Mouse (Mus musculus) hindbrain, embryonic 16.5 days (tissue): ENCODE measurements around the gene Ccl9. TPM values are rescaled to one million over a fixed set of nuclear protein-coding genes. Genes with fewer than 3 reads are reported as not detected.

Experiments
- ATAC-seq: fragments of 200-750 bp; cut with Nextera tagmentation; 2 replicates; pipeline ENCODE4 v1.8.0; 2017; ENCODE audit warnings: moderate TSS enrichment, moderate library complexity
- H3K27ac ChIP-seq: fragments of 300-500 bp; sonication (generic); 2 replicates; pipeline ENCODE4 v1.5.1; 2014; ENCODE audit warnings: low read depth, mild to moderate bottlenecking, control low read depth, low read length, moderate library complexity
- H3K27me3 ChIP-seq: fragments of 300-500 bp; sonication (generic); replicated peaks from 2 replicates; pipeline ENCODE4 v1.6.1; 2014; ENCODE audit warnings: low read length; ENCODE audit not compliant: control insufficient read depth, insufficient read depth
- H3K36me3 ChIP-seq: fragments of 300-500 bp; sonication (generic); 2 replicates; pipeline ENCODE4 v1.6.1; 2014; ENCODE audit warnings: mild to moderate bottlenecking, low read length, moderate library complexity, mixed read lengths; ENCODE audit not compliant: control insufficient read depth, insufficient read depth
- H3K4me1 ChIP-seq: fragments of 300-500 bp; sonication (generic); 2 replicates; pipeline ENCODE4 v1.6.1; 2014; ENCODE audit warnings: low read depth, low read length; ENCODE audit not compliant: control insufficient read depth, insufficient read depth
- H3K4me2 ChIP-seq: fragments of 300-500 bp; sonication (generic); 2 replicates; pipeline ENCODE4 v1.6.1; 2014; ENCODE audit warnings: mild to moderate bottlenecking, low read length, control low read depth, moderate library complexity
- H3K4me3 ChIP-seq: fragments of 300-500 bp; sonication (generic); 2 replicates; pipeline ENCODE4 v1.5.1; 2014; ENCODE audit warnings: mild to moderate bottlenecking, low read length, control low read depth, moderate library complexity
- H3K9ac ChIP-seq: fragments of 300-500 bp; sonication (generic); 2 replicates; pipeline ENCODE4 v1.6.1; 2014; ENCODE audit warnings: low read depth, mild to moderate bottlenecking, control low read depth, low read length, moderate library complexity
- H3K9me3 ChIP-seq: fragments of 300-500 bp; sonication (generic); 2 replicates; pipeline ENCODE4 v1.6.1; 2014; ENCODE audit warnings: mild to moderate bottlenecking, low read length, moderate library complexity; ENCODE audit not compliant: control insufficient read depth
- WGBS: fragments of 180-500 bp; shearing (Covaris S2); extraction: QIAGEN DNeasy Blood & Tissue Kit; methylation state at CpG from one replicate; pipeline ENCODE4 v1.1.7; 2014; 5-methylcytosine and 5-hydroxymethylcytosine counted together
- polyA plus RNA-seq: library from polyadenylated mRNA; unstranded; fragments of >200 nt; fragmentation: Nextera tagmentation; extraction: Ambion mirVana; gene quantifications from 2 replicates; pipeline ENCODE4 v1.2.1, GENCODE M21; 2015

The Ccl9 gene
- polyA plus RNA-seq, 1 experiment from 2014 or later = 2.4 TPM

- Histone ChIP-seq H3K27me3 (no peaks in the 10 kb centered on the region), H3K4me1 (no peaks in the 10 kb centered on the region), H3K4me3 (no peak overlapping the region), H3K9ac (no peak overlapping the region), H3K36me3 (no peaks in the 10 kb centered on the region), H3K9me3 (no peaks in the 10 kb centered on the region), H3K4me2 (no peak overlapping the region), H3K27ac (no peak overlapping the region)
- ATAC-seq = no peak
- 90% methylated on average over 2 of the region's 2 CpGs for whole genome bisulfite sequencing
Measured at GRCm38 (mm10) chr11:83600576-83600975, 22.1 kb upstream of the Ccl9 start.

DNA sequence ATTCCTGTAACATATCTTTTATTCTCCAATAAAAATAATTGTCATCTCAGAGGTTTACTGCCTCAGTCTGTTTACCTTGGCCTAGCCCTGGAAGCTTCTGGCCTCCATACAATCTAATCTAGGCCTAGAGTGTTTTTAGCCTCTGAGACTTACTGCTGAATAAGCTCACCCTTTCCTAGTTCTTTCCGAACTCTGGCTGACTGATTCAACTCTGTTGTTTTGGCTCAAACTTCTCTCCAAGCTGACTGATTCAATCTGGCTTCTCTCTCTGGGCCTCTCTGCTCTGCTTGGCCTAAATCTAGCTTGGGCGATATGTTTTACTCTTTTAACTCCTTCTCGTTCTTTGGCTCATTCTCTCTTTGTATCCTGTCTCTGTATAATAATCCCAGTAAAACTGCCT, 20.6 kb upstream of the Ccl9 start:
- H3K27me3 ChIP-seq = no peaks in the 10 kb centered on the region
- no peak overlapping the region for H3K4me2 ChIP-seq
- no peak overlapping the region for H3K4me3 ChIP-seq
- no peak for ATAC-seq
- no peaks in the 10 kb centered on the region for H3K4me1 ChIP-seq
- H3K27ac ChIP-seq = no peak overlapping the region
- no peaks in the 10 kb centered on the region for H3K9me3 ChIP-seq
- H3K9ac ChIP-seq = no peak overlapping the region
- no peaks in the 10 kb centered on the region for H3K36me3 ChIP-seq
- WGBS = 90% methylated on average over 3 of the region's 3 CpGs

- no peak overlapping the region for H3K27ac ChIP-seq
- no peak overlapping the region for H3K4me2 ChIP-seq
- no peaks in the 10 kb centered on the region for H3K4me1 ChIP-seq
- no peak overlapping the region for H3K4me3 ChIP-seq
- 89% methylated on average over 3 of the region's 3 CpGs for WGBS
- no peaks in the 10 kb centered on the region for H3K36me3 ChIP-seq
- no peaks in the 10 kb centered on the region for H3K27me3 ChIP-seq
- H3K9me3 ChIP-seq = no peaks in the 10 kb centered on the region
- no peak for ATAC-seq
- no peak overlapping the region for H3K9ac ChIP-seq
Measured at GRCm38 (mm10) chr11:83598207-83598837, 19.9 kb upstream of the Ccl9 start.

DNA sequence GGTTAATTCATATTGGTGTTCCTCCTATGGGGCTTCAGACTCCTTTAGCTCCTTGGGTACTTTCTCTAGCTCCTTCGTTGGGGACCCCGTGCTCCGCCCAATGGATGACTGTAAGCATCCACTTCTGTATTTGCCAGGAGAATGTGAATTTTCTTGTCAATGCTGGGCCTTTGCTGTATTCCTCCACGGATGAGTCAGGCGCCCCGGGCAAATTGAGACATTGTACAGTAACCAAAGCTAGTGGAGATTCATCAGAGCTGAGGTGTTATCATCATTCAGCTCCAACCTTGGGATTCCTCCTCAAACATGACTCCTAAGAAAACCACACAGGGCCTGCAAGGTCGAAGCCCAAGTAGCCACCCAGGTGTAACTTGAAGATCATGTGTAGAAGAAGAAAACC, 19.4 kb upstream of the Ccl9 start:
- H3K9ac ChIP-seq = no peak overlapping the region
- no peaks in the 10 kb centered on the region for H3K27me3 ChIP-seq
- H3K9me3 ChIP-seq = no peaks in the 10 kb centered on the region
- no peak overlapping the region for H3K4me3 ChIP-seq
- no peaks in the 10 kb centered on the region for H3K4me1 ChIP-seq
- ATAC-seq = no peak
- H3K4me2 ChIP-seq = no peak overlapping the region
- H3K27ac ChIP-seq = no peak overlapping the region
- WGBS = 91% methylated on average over 7 of the region's 7 CpGs
- H3K36me3 ChIP-seq = no peaks in the 10 kb centered on the region

DNA sequence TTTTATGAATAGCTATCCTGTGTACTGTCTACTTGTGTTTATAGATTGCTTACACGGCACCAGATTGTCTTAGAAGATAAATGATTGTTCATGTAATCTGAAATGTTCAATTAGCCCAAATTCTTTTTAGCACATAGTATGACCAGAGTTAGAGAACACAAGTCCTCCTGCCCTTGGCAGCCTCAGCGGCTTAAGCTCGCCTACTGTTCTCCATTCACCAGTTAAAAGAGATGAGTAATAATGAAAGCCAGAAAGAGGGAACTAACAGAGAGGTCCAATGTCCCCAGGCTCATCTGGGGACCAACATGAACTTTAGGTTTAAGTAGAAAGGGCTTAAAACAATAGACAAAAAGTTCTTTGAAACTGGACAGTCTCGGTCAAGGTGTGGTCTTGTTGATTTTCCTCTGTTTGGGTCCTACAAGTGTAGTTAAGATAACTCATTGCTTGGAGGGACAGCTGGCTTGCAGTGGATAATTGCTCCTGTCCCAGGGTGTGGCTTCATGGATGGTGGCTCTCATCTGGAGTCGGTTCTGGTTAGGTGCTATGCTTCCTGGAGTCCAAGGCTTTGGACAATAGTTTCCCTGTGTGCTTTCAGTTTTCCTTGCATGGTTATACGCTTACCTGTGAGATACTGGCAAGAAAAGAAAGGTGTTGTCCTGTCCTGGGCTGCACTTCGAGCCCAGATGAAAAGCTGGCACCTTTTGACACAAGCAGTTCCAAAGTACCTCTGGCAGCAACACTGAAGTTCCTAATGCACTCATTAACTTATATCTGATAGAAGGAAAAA, 17.4 kb upstream of the Ccl9 start:
- no peak for ATAC-seq

DNA sequence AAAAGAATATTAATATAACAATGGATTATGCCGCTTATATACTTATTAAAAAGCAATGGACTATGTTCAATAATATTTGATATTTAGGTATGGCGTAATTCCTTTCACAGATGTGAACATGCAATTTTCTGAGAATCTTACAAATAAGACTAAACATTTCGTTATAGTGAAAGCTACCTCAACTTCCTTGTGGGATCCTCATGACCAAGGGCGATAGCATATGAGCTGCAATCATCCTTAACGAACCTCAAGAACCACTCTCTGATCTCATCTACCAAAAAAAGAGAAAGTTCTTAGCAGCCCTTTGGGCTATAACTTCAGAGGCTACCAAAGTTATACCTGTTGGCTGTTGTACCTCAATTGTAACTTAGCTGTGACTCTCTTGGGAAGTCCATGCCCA, 15.0 kb upstream of the Ccl9 start:
- no peak overlapping the region for H3K4me2 ChIP-seq
- H3K27ac ChIP-seq = no peak overlapping the region
- no peak for ATAC-seq
- WGBS = 93% methylated on average over 5 of the region's 5 CpGs
- H3K9me3 ChIP-seq = no peaks in the 10 kb centered on the region
- H3K36me3 ChIP-seq = no peaks in the 10 kb centered on the region
- H3K27me3 ChIP-seq = no peaks in the 10 kb centered on the region
- H3K4me1 ChIP-seq = no peaks in the 10 kb centered on the region
- no peak overlapping the region for H3K9ac ChIP-seq
- no peak overlapping the region for H3K4me3 ChIP-seq

More for the DNA sequence above, 17.4 kb upstream of the Ccl9 start:
- no peaks in the 10 kb centered on the region for H3K9me3 ChIP-seq
- H3K4me2 ChIP-seq = no peak overlapping the region
- H3K9ac ChIP-seq = no peak overlapping the region
- no peaks in the 10 kb centered on the region for H3K4me1 ChIP-seq
- no peak overlapping the region for H3K4me3 ChIP-seq
- no peaks in the 10 kb centered on the region for H3K36me3 ChIP-seq
- H3K27ac ChIP-seq = no peak overlapping the region
- 83% methylated on average over 7 of the region's 7 CpGs for WGBS
- no peaks in the 10 kb centered on the region for H3K27me3 ChIP-seq

DNA sequence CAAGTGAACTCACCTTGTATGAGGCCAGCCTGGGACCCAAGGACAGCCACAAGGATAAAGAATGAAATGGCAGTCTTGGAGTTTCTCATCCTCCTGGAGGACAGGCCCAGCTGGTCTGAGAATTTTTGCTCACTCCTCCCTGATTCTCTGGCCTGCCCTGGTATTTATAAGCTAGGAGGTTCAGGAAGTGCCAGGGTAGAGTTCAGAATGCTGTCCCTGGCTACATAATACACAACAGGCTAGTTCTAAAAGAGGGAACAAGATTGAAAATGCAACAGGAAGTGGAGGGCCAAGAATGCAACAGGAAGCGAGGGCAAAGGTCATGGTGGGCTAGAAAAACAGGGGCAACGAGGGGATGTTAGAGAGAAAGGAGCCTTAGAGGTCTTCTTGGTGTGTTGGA, 14.4 kb upstream of the Ccl9 start, which contains the start of gene Ccl6:
Gene Ccl6, minus strand, starts transcription at position 235 of the 400 bp plus-strand sequence.
- Histone ChIP-seq H3K27me3 (no peaks in the 10 kb centered on the region), H3K9me3 (no peaks in the 10 kb centered on the region), H3K27ac (no peak within 1 kb of the TSS), H3K4me3 (no peak within 1 kb of the TSS), H3K9ac (no peak within 1 kb of the TSS), H3K36me3 (no peaks in the 10 kb centered on the region), H3K4me1 (no peaks in the 10 kb centered on the region), H3K4me2 (no peak within 1 kb of the TSS)
- no peak for ATAC-seq
- 60% methylated on average over 2 of the region's 2 CpGs for WGBS

GRCm38 (mm10) chr11:83584232-83584631, 5.8 kb upstream of the Ccl9 start:
- H3K4me3 ChIP-seq = no peak overlapping the region
- H3K27me3 ChIP-seq = no peaks in the 10 kb centered on the region
- ATAC-seq = no peak
- no peak overlapping the region for H3K27ac ChIP-seq
- no peaks in the 10 kb centered on the region for H3K4me1 ChIP-seq
- no peak overlapping the region for H3K9ac ChIP-seq
- no peaks in the 10 kb centered on the region for H3K36me3 ChIP-seq
- H3K4me2 ChIP-seq = no peak overlapping the region
- WGBS = 78% methylated on average over 2 of the region's 2 CpGs
- H3K9me3 ChIP-seq = no peaks in the 10 kb centered on the region

- Histone ChIP-seq H3K36me3 (no peaks in the 10 kb centered on the region), H3K4me3 (no peak overlapping the region), H3K4me1 (no peaks in the 10 kb centered on the region), H3K4me2 (no peak overlapping the region), H3K27me3 (no peaks in the 10 kb centered on the region), H3K27ac (no peak overlapping the region), H3K9ac (no peak overlapping the region), H3K9me3 (no peaks in the 10 kb centered on the region)
- ATAC-seq = no peak
Measured at GRCm38 (mm10) chr11:83583450-83583754, 5.0 kb upstream of the Ccl9 start.
